In the genomic region with DNA sequence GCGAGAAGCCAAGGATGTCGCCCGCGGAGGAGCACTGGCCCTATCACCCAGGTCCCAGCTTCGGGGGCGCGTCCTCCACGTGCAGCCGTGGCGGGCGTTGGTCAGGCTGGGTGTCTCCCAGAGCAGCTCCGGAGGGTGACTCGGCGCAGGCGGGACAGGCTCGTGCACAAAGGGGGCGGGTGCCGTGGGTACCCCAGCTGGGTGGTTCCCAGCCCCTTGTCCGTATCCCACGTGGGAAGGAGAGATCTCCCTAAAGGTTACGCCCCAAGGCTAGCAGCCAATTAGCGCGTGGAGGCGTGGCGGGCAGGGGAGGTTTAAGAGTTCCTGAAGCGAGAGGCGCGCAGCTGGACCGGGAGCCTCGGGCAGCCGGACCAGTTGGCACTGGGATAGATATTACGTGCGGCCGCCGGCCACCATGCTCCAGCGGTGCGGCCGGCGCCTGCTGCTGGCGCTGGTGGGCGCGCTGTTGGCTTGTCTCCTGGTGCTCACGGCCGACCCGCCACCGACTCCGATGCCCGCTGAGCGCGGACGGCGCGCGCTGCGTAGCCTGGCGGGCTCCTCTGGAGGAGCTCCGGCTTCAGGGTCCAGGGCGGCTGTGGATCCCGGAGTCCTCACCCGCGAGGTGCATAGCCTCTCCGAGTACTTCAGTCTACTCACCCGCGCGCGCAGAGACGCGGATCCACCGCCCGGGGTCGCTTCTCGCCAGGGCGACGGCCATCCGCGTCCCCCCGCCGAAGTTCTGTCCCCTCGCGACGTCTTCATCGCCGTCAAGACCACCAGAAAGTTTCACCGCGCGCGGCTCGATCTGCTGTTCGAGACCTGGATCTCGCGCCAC, we compare ENCODE assay signal across 8 mouse cellular contexts. TPM values are rescaled to one million over a fixed set of nuclear protein-coding genes. Genes with fewer than 3 reads are reported as not detected.
A peak's percentile ranks its signal among the peaks of the same experiment; 100 is the strongest.
DNase-seq lines count a peak whose midpoint lies in the region; ATAC-seq lines count a peak whose summit lies in the region.

TSS of gene Lfng (plus strand) at position 320 of the 835 bp plus-strand sequence.

- H3K27me3 ChIP-seq in hindbrain, embryonic 11.5 days (ENCODE audit: control insufficient read depth, insufficient read depth, low read length), result peaks cover 3% of the 10 kb centered on the region; the same call in 1 of the 2 replicates

- whole genome bisulfite sequencing in hindbrain, embryonic 11.5 days, result under 1% methylated on average over 87 of the region's 91 CpGs

- H3K4me2 ChIP-seq in hindbrain, embryonic 11.5 days (replicated peaks; ENCODE audit: low read depth, low read length), result peak within 1 kb of the TSS; percentile 83

- no peaks in the 10 kb centered on the region for H3K9me3 ChIP-seq in hindbrain, embryonic 11.5 days (ENCODE audit: control insufficient read depth, low read length)

- peaks cover 32% of the 10 kb centered on the region for H3K4me1 ChIP-seq in hindbrain, embryonic 11.5 days (replicated peaks; ENCODE audit: control insufficient read depth, insufficient read depth, low read length)

- ATAC-seq in hindbrain, embryonic 11.5 days (ENCODE audit: low FRiP score), result peak; percentile 71

- no peaks in the 10 kb centered on the region for H3K36me3 ChIP-seq in hindbrain, embryonic 11.5 days (ENCODE audit: control insufficient read depth, insufficient read depth, low read length)

- H3K27ac ChIP-seq in hindbrain, embryonic 11.5 days (ENCODE audit: low read depth, low read length), result peak within 1 kb of the TSS; percentile 98

- DNase-seq in Muller cell, postnatal 12 days (ENCODE audit: inconsistent ontology term), result peak; percentile 98
- DNase-seq in cerebellum, adult 9-10 months, result peak; percentile 36
- peak; percentile 49 to 76 for DNase-seq in frontal cortex, adult 2 months (ENCODE audit: extremely low spot score in 1 of 2, low spot score in 1 of 2)
- DNase-seq in hindbrain, embryonic 11.5 days (ENCODE audit: low spot score), result peak; percentile 95
- peak; percentile 85 to 86 for DNase-seq in layer of hippocampus, postnatal 10 days (ENCODE audit: low spot score in 2 of 2)
- DNase-seq in lung, postnatal 25 days (ENCODE audit: low spot score), result peak; percentile 97
- peak; percentile 97 for DNase-seq in retina, embryonic 14.5 days (ENCODE audit: low spot score)
- peak; percentile 76 for DNase-seq in thymus, postnatal 4 days

- peak within 1 kb of the TSS; percentile 56 for H3K4me3 ChIP-seq in hindbrain, embryonic 11.5 days (ENCODE audit: low read depth, low read length)

- H3K9ac ChIP-seq in hindbrain, embryonic 11.5 days (ENCODE audit: low read depth, low read length), result peak within 1 kb of the TSS; percentile 80

RNA-seq across cellular contexts. Expression of gene Lfng, which starts in this region (rescaled TPM):
- 28.7 and 36.2 TPM in 2 replicates for polyA plus RNA-seq in frontal cortex, adult 2 months (2012; rRNA removed)
- polyA plus RNA-seq in hindbrain, embryonic 11.5 days (2014; fragmentation: Nextera tagmentation; extraction: Ambion mirVana), result 34.1 and 38.8 TPM in 2 replicates
- total RNA-seq in layer of hippocampus, postnatal 10 days (2021), result 10 to 100 TPM; 29.3 to 38.8 TPM

Comparison
In these comparisons a context has a peak if more than half of its experiments do, and no peak if none do; other contexts are left out.
1. Peak in every context shown above with its lines: DNase-seq, ATAC-seq, H3K4me3 ChIP-seq and H3K27ac ChIP-seq.
2. DNase-seq: peak in every context shown above with its lines; median percentile 98 in Muller cell, postnatal 12 days; 97 in lung, postnatal 25 days; 97 in retina, embryonic 14.5 days; 95 in hindbrain, embryonic 11.5 days; 86 in layer of hippocampus, postnatal 10 days; 76 in thymus, postnatal 4 days; 62 in frontal cortex, adult 2 months; 36 in cerebellum, adult 9-10 months.